Mouse (Mus musculus) ES-E14 (cell line): Measurements from ENCODE around the gene Hs6st3. TPM values are rescaled to one million over a fixed set of nuclear protein-coding genes. Genes with fewer than 3 reads are reported as not detected.

Experiments
- DNase-seq: peaks from one replicate; pipeline ENCODE4 v3.0.0-alpha.2; 2013; ENCODE audit warnings: low read depth, low spot score
- H3K27ac ChIP-seq: 2 replicates; pipeline ENCODE4 v1.5.1; 2012; ENCODE audit warnings: low read depth, mild to moderate bottlenecking, low read length, moderate library complexity, mixed read lengths; ENCODE audit not compliant: poor library complexity, insufficient read depth, severe bottlenecking
- H3K36me3 ChIP-seq: 2 replicates; pipeline ENCODE4 v1.6.1; 2012; ENCODE audit warnings: mild to moderate bottlenecking, low read length, moderate library complexity, mixed read lengths; ENCODE audit not compliant: control insufficient read depth, poor library complexity, insufficient read depth, severe bottlenecking
- H3K4me1 ChIP-seq, 2 experiments: fragments of 150-350 bp in 1 of 2; sonication (generic) in 1 of 2; 2 replicates each; pipeline ENCODE4 v1.6.1; 2012; ENCODE audit warnings: low read length in 2 of 2, mild to moderate bottlenecking in 1 of 2, mixed read lengths in 1 of 2; ENCODE audit not compliant: control insufficient read depth in 2 of 2, insufficient read depth in 2 of 2, poor library complexity in 1 of 2
- H3K4me3 ChIP-seq, 2 experiments: fragments of 150-350 bp in 1 of 2; sonication (generic) in 1 of 2; 2 replicates each; pipeline ENCODE4 v1.5.1; 2012; ENCODE audit warnings: low read length in 2 of 2, low read depth in 1 of 2, mild to moderate bottlenecking in 1 of 2, mixed read lengths in 1 of 2; ENCODE audit not compliant: insufficient read depth in 1 of 2, poor library complexity in 1 of 2, severe bottlenecking in 1 of 2
- H3K9ac ChIP-seq: 2 replicates; pipeline ENCODE4 v1.6.1; 2012; ENCODE audit warnings: low read depth, mild to moderate bottlenecking, low read length, mixed read lengths; ENCODE audit not compliant: poor library complexity, insufficient read depth, severe bottlenecking
- H3K9me3 ChIP-seq: fragments of 150-350 bp; sonication (generic); 2 replicates; pipeline ENCODE4 v1.6.1; 2012; ENCODE audit warnings: low read depth, mild to moderate bottlenecking, low read length; ENCODE audit not compliant: control insufficient read depth, insufficient read depth
- CHD2 ChIP-seq: IDR thresholded peaks from 2 replicates; pipeline ENCODE4 v1.6.1; 2014; ENCODE audit warnings: mild to moderate bottlenecking, low read depth, low read length, inconsistent platforms
- HCFC1 ChIP-seq: IDR thresholded peaks from 2 replicates; pipeline ENCODE4 v1.6.1; 2012; ENCODE audit warnings: low read length, inconsistent platforms, borderline replicate concordance; ENCODE audit not compliant: insufficient read depth
- MAFK ChIP-seq: IDR thresholded peaks from 2 replicates; pipeline ENCODE4 v1.6.1; 2014; ENCODE audit warnings: mild to moderate bottlenecking, low read depth, low read length, inconsistent platforms; ENCODE audit not compliant: insufficient read depth
- ZC3H11A ChIP-seq: IDR thresholded peaks from 2 replicates; pipeline ENCODE4 v1.6.1; 2012; ENCODE audit warnings: low read depth, mild to moderate bottlenecking, inconsistent platforms, low read length, borderline replicate concordance
- ZNF384 ChIP-seq: IDR thresholded peaks from 2 replicates; pipeline ENCODE4 v1.6.1; 2012; ENCODE audit warnings: low read depth, low read length, inconsistent platforms
- in situ Hi-C, 2 experiments: fragments of 600-800 bp; cut with MboI; formaldehyde crosslinking; loops; one replicate each; pipeline ENCODE4 v1.15.1; 2025; ENCODE audit warnings: low sequenced_read_pairs in 2 of 2, inconsistent platforms in 1 of 2; ENCODE audit not compliant: unreplicated experiment in 2 of 2
- total RNA-seq: library from RNA; depleted of rRNA; stranded (reverse); fragments of 300-350 nt; gene quantifications from 2 replicates; pipeline ENCODE4 v1.2.3, GENCODE M21; 2012

Gene Hs6st3
- total RNA-seq, 1 experiment = 0.62 TPM

- no peaks in the 10 kb centered on the region for H3K36me3 ChIP-seq
- DNase-seq = no peak
- no peaks in the 10 kb centered on the region for H3K4me1 ChIP-seq
- in situ Hi-C loops = no loop called here
- H3K27ac ChIP-seq = no peak overlapping the region
- no peaks in the 10 kb centered on the region for H3K9me3 ChIP-seq
- no peak overlapping the region for H3K9ac ChIP-seq
- H3K4me3 ChIP-seq = no peak overlapping the region
- no peak for TF ChIP-seq MAFK
- TF ChIP-seq ZC3H11A = no peak
- no peak for TF ChIP-seq ZNF384
- TF ChIP-seq HCFC1 = no peak
- TF ChIP-seq CHD2 = no peak
Measured at GRCm38 (mm10) chr14:119125840-119126239, 12.3 kb upstream of the Hs6st3 start.

- H3K36me3 ChIP-seq = no peaks in the 10 kb centered on the region
- no peak for TF ChIP-seq MAFK
- TF ChIP-seq ZNF384 = no peak
- TF ChIP-seq HCFC1 = no peak
- no peak for TF ChIP-seq CHD2
- no peak for TF ChIP-seq ZC3H11A
- no peaks in the 10 kb centered on the region for H3K4me1 ChIP-seq
- no peak overlapping the region for H3K4me3 ChIP-seq
- no peak overlapping the region for H3K9ac ChIP-seq
- DNase-seq = no peak
- in situ Hi-C loops = no loop called here
- H3K9me3 ChIP-seq = 0 out of 2 replicates have a peak, but pooled peaks cover 3% of the 10 kb centered on the region
- no peak overlapping the region for H3K27ac ChIP-seq
Measured at GRCm38 (mm10) chr14:119127330-119127729, 10.8 kb upstream of the Hs6st3 start.

- Histone ChIP-seq H3K36me3 (no peaks in the 10 kb centered on the region), H3K27ac (no peak overlapping the region), H3K9me3 (peaks cover 3% of the 10 kb centered on the region; the same call in 1 of the 2 replicates), H3K9ac (peak overlapping the region; percentile 63), H3K4me1 (no peaks in the 10 kb centered on the region), H3K4me3 (peak overlapping the region; percentile 66 to 79)
- peak; percentile 68 for DNase-seq
- TF ChIP-seq ZC3H11A = no peak
- no peak for TF ChIP-seq ZNF384
- TF ChIP-seq HCFC1 = no peak
- no peak for TF ChIP-seq MAFK
- TF ChIP-seq CHD2 = no peak
- in situ Hi-C loops = no loop called here
Measured at GRCm38 (mm10) chr14:119137512-119137905, 632 bp upstream of the Hs6st3 start.

- no peak for DNase-seq
- H3K36me3 ChIP-seq = no peaks in the 10 kb centered on the region
- no peaks in the 10 kb centered on the region for H3K4me1 ChIP-seq
- no peak overlapping the region for H3K9ac ChIP-seq
- H3K27ac ChIP-seq = no peak overlapping the region
- H3K9me3 ChIP-seq = no peaks in the 10 kb centered on the region
- H3K4me3 ChIP-seq = peak overlapping the region; percentile 66 to 79
- in situ Hi-C loops = no loop called here
- TF ChIP-seq ZNF384 (no peak), MAFK (no peak), ZC3H11A (no peak), HCFC1 (no peak), CHD2 (no peak)
Measured at GRCm38 (mm10) chr14:119138786-119139100, 602 bp downstream of the Hs6st3 start.

- in situ Hi-C loops = no loop called here
- no peak for DNase-seq
- no peaks in the 10 kb centered on the region for H3K9me3 ChIP-seq
- no peaks in the 10 kb centered on the region for H3K4me1 ChIP-seq
- H3K9ac ChIP-seq = no peak overlapping the region
- no peak overlapping the region for H3K27ac ChIP-seq
- H3K4me3 ChIP-seq = no peak overlapping the region
- TF ChIP-seq CHD2 (no peak), ZC3H11A (no peak), HCFC1 (no peak), ZNF384 (no peak), MAFK (no peak)
- H3K36me3 ChIP-seq = no peaks in the 10 kb centered on the region
Measured at GRCm38 (mm10) chr14:119139381-119139950, 1.3 kb downstream of the Hs6st3 start.
